ENCODE assay signal across 7 mouse cellular contexts in the genomic region with DNA sequence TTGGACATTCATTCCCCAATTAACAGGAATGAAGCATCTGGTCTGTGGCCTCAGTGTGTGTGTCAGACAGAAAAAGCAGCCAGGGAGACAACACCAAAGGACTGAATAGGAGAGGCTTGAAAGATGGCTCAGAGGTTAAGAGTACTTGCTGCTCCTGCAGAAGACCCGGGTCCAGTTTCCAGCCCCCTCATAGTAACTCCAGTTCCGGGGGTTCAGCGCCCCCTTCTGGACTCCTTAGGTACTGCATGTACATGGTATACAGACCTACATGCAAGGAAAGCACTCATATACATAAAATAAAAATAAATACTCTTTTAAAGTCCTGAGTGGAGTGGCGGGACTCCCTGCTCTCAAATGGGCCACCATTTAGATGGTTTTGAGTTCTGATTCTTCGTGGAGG.
DNase-seq lines count a peak whose midpoint lies in the region; ATAC-seq and TF ChIP-seq lines count a peak whose summit lies in the region.

No protein-coding gene starts in this region.

- no peak overlapping the region for H3K4me3 ChIP-seq in lung, adult 2 months (replicated peaks; ENCODE audit: extremely low read depth, low read depth, low read length)
- H3K4me3 ChIP-seq in forebrain, embryonic 16.5 days (replicated peaks; ENCODE audit: low read length) = no peak overlapping the region
- no peak overlapping the region for H3K4me3 ChIP-seq in forebrain, embryonic 11.5 days (ENCODE audit: low read depth, low read length)

- no peak for TF ChIP-seq POLR2A in lung, adult 2 months (IDR thresholded peaks at IDR 0.05; ENCODE audit: borderline replicate concordance, extremely low read depth, low read depth, low read length)
- TF ChIP-seq POLR2A in brain, embryonic 14.5 days (IDR thresholded peaks at IDR 0.05; ENCODE audit: borderline replicate concordance, extremely low read depth, insufficient read depth, insufficient read length, poor library complexity, severe bottlenecking) = no peak

- no peaks in the 10 kb centered on the region; the same call in 1 of the 2 replicates for H3K9me3 ChIP-seq in forebrain, embryonic 16.5 days (ENCODE audit: control insufficient read depth, low read length)
- no peaks in the 10 kb centered on the region for H3K9me3 ChIP-seq in forebrain, embryonic 11.5 days (ENCODE audit: control insufficient read depth, low read length)

- 24% methylated on average over 5 of the region's 5 CpGs for WGBS in lung, adult 2 months
- 31% methylated on average over 5 of the region's 5 CpGs for WGBS in forebrain, embryonic 16.5 days
- 19% methylated on average over 5 of the region's 5 CpGs for WGBS in forebrain, embryonic 11.5 days

- H3K4me1 ChIP-seq in lung, adult 2 months (ENCODE audit: control insufficient read depth, insufficient read depth, low read length) = no peaks in the 10 kb centered on the region
- no peaks in the 10 kb centered on the region for H3K4me1 ChIP-seq in forebrain, embryonic 16.5 days (replicated peaks; ENCODE audit: control insufficient read depth, insufficient read depth, low read length)
- no peaks in the 10 kb centered on the region for H3K4me1 ChIP-seq in forebrain, embryonic 11.5 days (replicated peaks; ENCODE audit: control insufficient read depth, insufficient read depth, low read length)

- H3K36me3 ChIP-seq in forebrain, embryonic 16.5 days (ENCODE audit: control insufficient read depth, insufficient read depth) = no peaks in the 10 kb centered on the region
- H3K36me3 ChIP-seq in forebrain, embryonic 11.5 days (ENCODE audit: control insufficient read depth, insufficient read depth, low read length) = no peaks in the 10 kb centered on the region

- no peak for ATAC-seq in forebrain, embryonic 16.5 days
- ATAC-seq in forebrain, embryonic 11.5 days (replicated peaks; ENCODE audit: low FRiP score) = no peak

- no peak for TF ChIP-seq CTCF in lung, adult 2 months (IDR thresholded peaks at IDR 0.05; ENCODE audit: insufficient read depth, low read length)
- TF ChIP-seq CTCF in brain, embryonic 14.5 days (IDR thresholded peaks at IDR 0.05; ENCODE audit: borderline replicate concordance, extremely low read depth, insufficient read depth, insufficient read length) = peak; percentile 55

- no peak overlapping the region for H3K27ac ChIP-seq in forebrain, embryonic 16.5 days (ENCODE audit: low read length)
- no peak overlapping the region for H3K27ac ChIP-seq in forebrain, embryonic 11.5 days (ENCODE audit: low read depth, low read length)

- H3K4me2 ChIP-seq in forebrain, embryonic 16.5 days (ENCODE audit: low read length) = no peak overlapping the region
- no peak overlapping the region for H3K4me2 ChIP-seq in forebrain, embryonic 11.5 days (ENCODE audit: low read depth, low read length, severe bottlenecking)

- DNase-seq in lung, adult 2 months = peak; percentile 5
- no peak for DNase-seq in lung, postnatal 25 days (ENCODE audit: low spot score)
- DNase-seq in ES-CJ7 (ENCODE audit: low read depth, low spot score) = peak; percentile 65
- DNase-seq in brain, embryonic 14.5 days (ENCODE audit: low read depth) = no peak
- peak; percentile 52 for DNase-seq in testis, postnatal 14 days (ENCODE audit: low spot score)
- DNase-seq in forebrain, embryonic 11.5 days (ENCODE audit: low spot score) = no peak

- no peak overlapping the region for H3K9ac ChIP-seq in forebrain, embryonic 16.5 days (replicated peaks; ENCODE audit: low read depth, low read length)
- H3K9ac ChIP-seq in forebrain, embryonic 11.5 days (ENCODE audit: low read length) = no peak overlapping the region

- no peaks in the 10 kb centered on the region for H3K27me3 ChIP-seq in forebrain, embryonic 16.5 days (replicated peaks; ENCODE audit: control insufficient read depth, insufficient read depth, low read length)
- no peaks in the 10 kb centered on the region for H3K27me3 ChIP-seq in forebrain, embryonic 11.5 days (ENCODE audit: control insufficient read depth, insufficient read depth, low read length)

Comparison
In these comparisons a context has a peak if more than half of its experiments do, and no peak if none do; other contexts are left out.
1. DNase-seq: peak in lung, adult 2 months (single experiment), ES-CJ7 (single experiment) and testis, postnatal 14 days (single experiment); none in lung, postnatal 25 days (single experiment), brain, embryonic 14.5 days (single experiment) and forebrain, embryonic 11.5 days (single experiment).